Mouse (Mus musculus) kidney, adult 2 months (tissue): ENCODE measurements around the gene Tmem50b.

ENCODE experiments used
- CTCF ChIP-seq: fragments of 200-500 bp; conservative IDR thresholded peaks from 2 replicates; pipeline ENCODE4 v1.5.1; 2011; ENCODE audit warnings: low read depth, mild to moderate bottlenecking, control low read depth, low read length, moderate library complexity, mixed read lengths; ENCODE audit not compliant: insufficient read depth, insufficient read length
- POLR2A ChIP-seq: fragments of 200-500 bp; IDR thresholded peaks from one replicate; pipeline ENCODE4 v1.6.1; 2011; ENCODE audit warnings: low read depth, low read length, control low read depth

DNA sequence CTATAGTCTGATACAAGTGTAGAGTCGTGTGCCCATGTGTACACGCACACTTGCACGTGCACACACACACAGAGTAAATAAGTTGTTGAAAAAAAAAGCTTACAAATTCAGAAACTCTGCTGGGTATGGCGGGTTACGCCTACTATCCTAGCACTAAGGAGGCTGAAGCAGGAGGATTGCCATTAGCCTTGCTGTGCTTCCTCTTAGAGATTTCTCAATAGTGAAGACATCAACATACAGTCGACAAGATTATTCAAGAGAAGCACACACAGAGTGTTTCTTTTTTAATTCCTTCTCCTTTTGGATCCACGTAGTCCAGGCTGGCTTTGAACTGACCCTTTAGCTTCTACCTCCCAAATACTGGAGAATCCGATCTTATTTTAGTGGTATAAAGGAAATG, 42.6 kb upstream of the Tmem50b start:
- TF ChIP-seq POLR2A (no peak), CTCF (no peak)
